Mouse (Mus musculus) ES-E14 (cell line): Measurements from ENCODE around the gene Adra1d.

Source experiments
- HCFC1 ChIP-seq: IDR thresholded peaks from 2 replicates; pipeline ENCODE4 v1.6.1; 2012; ENCODE audit warnings: low read length, inconsistent platforms, borderline replicate concordance; ENCODE audit not compliant: insufficient read depth
- MAFK ChIP-seq: IDR thresholded peaks from 2 replicates; pipeline ENCODE4 v1.6.1; 2014; ENCODE audit warnings: mild to moderate bottlenecking, low read depth, low read length, inconsistent platforms; ENCODE audit not compliant: insufficient read depth

- TF ChIP-seq HCFC1: no peak
- TF ChIP-seq MAFK: no peak
Measured at GRCm38 (mm10) chr2:131561891-131562585, at the start of gene Adra1d.
